Mouse (Mus musculus) cerebellum, adult 2 months (tissue): ENCODE data around the gene Tsc22d3. TPM values are rescaled to one million over a fixed set of nuclear protein-coding genes. Genes with fewer than 3 reads are reported as not detected.

Experiments used
- DNase-seq, 2 experiments: peaks; one replicate each; pipeline ENCODE4 v3.0.0; 2021
- H3K27ac ChIP-seq: fragments of 200-500 bp; 2 replicates; pipeline ENCODE4 v1.5.1; 2012; ENCODE audit warnings: low read length, control low read depth, inconsistent platforms; ENCODE audit not compliant: insufficient read depth
- H3K27me3 ChIP-seq: fragments of 200-500 bp; 2 replicates; pipeline ENCODE4 v1.6.1; 2012; ENCODE audit warnings: inconsistent platforms, mild to moderate bottlenecking, low read length, moderate library complexity; ENCODE audit not compliant: control insufficient read depth, insufficient read depth
- H3K4me1 ChIP-seq: fragments of 200-500 bp; 2 replicates; pipeline ENCODE4 v1.6.1; 2011; ENCODE audit warnings: low read length; ENCODE audit not compliant: control insufficient read depth, insufficient read depth
- H3K4me3 ChIP-seq: fragments of 200-500 bp; replicated peaks from 2 replicates; pipeline ENCODE3; 2011; ENCODE audit warnings: mild to moderate bottlenecking, low read depth, low read length, control low read depth; ENCODE audit not compliant: insufficient read depth
- CTCF ChIP-seq: fragments of 200-500 bp; IDR thresholded peaks from 2 replicates; pipeline ENCODE4 v1.5.1; 2011; ENCODE audit warnings: low read depth, mild to moderate bottlenecking, control low read depth, low read length, moderate library complexity, borderline replicate concordance; ENCODE audit not compliant: insufficient read depth
- POLR2A ChIP-seq: fragments of 200-500 bp; IDR thresholded peaks from 2 replicates; pipeline ENCODE4 v1.6.1; 2011; ENCODE audit warnings: low read length, control low read depth, borderline replicate concordance; ENCODE audit not compliant: insufficient read depth
- WGBS: fragments of 180-500 bp; shearing (Covaris S2); methylation state at CpG from one replicate; pipeline ENCODE4 v1.1.7; 2018; 5-methylcytosine and 5-hydroxymethylcytosine counted together
- polyA plus RNA-seq: library from polyadenylated mRNA; depleted of rRNA; stranded (reverse); fragments of >200 nt; gene quantifications from 2 replicates; pipeline ENCODE4 v1.2.3, GENCODE M21; 2012

The Tsc22d3 gene
- polyA plus RNA-seq, 1 experiment: 168 TPM

DNA sequence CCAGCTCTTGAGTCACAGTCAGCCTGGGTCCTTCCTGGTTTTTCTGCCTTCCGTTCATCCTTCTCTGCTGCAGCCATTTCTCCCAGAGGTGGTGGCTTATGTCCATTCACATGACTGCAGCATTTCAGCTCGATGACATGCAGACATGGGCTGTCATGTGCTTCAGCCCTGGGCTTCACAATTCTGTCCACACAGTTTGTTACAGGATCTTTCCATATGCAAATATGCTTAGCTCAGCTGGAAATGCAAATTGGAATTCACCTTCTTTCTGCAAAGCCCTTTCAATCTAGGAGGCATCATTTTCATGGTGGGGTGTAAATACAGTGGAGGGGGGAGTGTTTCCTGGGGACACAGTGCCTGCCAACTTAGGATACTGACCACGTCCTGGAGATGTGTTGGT, 66.2 kb downstream of the Tsc22d3 start:
- Histone ChIP-seq H3K4me1 (no peaks in the 10 kb centered on the region), H3K27me3 (no peaks in the 10 kb centered on the region), H3K4me3 (no peak overlapping the region), H3K27ac (no peak overlapping the region)
- DNase-seq: no peak
- WGBS: 55% methylated on average over 3 of the region's 3 CpGs
- no peak for TF ChIP-seq CTCF
- TF ChIP-seq POLR2A: no peak

DNA sequence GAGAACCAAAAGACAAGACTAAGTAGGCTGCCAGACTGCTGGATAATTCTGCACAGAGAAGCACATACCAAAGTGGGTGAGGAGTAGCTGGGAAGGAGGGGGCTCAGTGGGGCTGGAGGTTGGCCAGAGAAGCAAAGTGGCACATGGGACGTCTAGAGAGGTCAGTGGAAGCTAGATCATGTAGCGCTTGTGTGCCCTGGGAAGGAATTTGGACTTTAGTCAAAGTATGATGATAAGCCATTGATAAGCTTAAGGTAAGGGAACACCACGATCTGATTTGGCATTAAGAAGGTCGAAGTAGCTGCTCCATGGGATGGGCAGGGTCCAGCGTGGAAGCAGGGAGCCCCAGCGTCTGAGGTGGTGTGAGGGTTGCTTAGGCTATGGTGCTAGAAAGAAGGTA, 68.1 kb downstream of the Tsc22d3 start:
- WGBS: 80% methylated on average over 6 of the region's 6 CpGs
- Histone ChIP-seq H3K4me1 (no peaks in the 10 kb centered on the region), H3K4me3 (no peak overlapping the region), H3K27ac (no peak overlapping the region), H3K27me3 (no peaks in the 10 kb centered on the region)
- DNase-seq: no peak
- TF ChIP-seq POLR2A (no peak), CTCF (no peak)

DNA sequence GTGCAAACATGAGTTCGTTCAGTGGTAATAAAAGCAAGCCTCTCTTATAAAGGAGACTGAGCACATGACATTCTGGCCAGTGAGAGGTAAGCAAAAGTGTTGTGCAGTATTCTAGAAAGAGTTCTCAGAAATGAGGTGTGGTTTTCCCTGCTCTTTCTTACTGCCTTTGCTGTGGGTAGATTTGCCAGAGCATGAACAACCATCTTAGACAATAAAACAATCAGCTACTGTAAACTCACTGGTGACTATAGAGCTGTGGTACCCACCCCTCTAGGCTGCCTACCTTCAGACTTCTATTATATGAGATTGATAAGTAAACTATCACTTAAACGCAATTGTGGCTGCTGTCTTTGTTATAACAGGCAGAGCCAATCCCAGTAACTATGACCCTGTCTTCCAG, 69.1 kb downstream of the Tsc22d3 start:
- no peak for TF ChIP-seq POLR2A
- TF ChIP-seq CTCF: no peak
- Histone ChIP-seq H3K4me1 (no peaks in the 10 kb centered on the region), H3K27me3 (no peaks in the 10 kb centered on the region), H3K4me3 (no peak overlapping the region), H3K27ac (no peak overlapping the region)
- no peak for DNase-seq
- 92% methylated on average over 2 of the region's 2 CpGs for WGBS

DNA sequence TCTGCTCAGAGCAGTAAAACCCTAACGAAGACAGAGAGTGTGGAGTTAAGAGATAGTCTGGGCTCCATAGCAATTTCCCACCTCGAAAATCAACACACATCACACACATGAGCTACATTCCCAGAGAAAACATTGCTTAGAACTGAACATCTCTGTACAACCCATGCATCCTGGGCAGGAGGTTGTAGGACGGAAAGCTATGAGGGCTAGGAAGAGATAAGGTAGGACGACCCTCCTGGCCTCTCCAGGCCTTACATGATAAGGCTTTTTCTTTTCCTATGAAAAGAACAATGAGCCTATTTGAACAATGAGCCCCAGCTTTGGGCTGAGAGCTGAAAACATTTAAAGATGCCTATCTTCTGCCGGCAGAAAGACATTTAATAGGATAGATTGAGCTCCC, 69.8 kb downstream of the Tsc22d3 start:
- no peaks in the 10 kb centered on the region for H3K4me1 ChIP-seq
- no peaks in the 10 kb centered on the region for H3K27me3 ChIP-seq
- DNase-seq: no peak
- TF ChIP-seq CTCF (no peak), POLR2A (no peak)
- H3K4me3 ChIP-seq: no peak overlapping the region
- 85% methylated on average over 5 of the region's 5 CpGs for WGBS
- no peak overlapping the region for H3K27ac ChIP-seq

DNA sequence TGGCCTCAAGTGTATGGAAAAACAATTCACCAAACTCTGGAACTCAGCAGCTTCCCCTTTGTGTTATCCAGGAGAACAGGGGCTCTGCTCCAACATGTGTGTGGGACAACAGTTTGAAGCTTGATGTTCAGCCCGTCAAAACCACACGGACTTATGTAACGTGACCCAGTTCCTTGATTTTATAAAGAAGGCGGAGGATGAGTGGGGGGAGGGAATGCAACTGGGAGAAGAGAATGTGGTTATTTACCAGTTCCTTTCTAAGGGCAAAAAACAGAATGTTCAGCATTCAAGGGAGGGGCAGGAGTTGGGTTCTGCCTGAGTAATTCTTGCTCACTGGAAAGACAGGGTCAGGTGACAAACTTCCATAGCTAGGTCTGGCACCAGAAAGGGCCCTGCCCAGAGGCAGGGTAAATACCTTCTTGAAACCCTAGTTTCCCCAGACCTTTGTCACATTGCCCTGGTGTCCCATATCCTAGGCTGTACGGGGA, 71.3 kb downstream of the Tsc22d3 start:
- no peak for TF ChIP-seq POLR2A
- no peak for TF ChIP-seq CTCF
- no peaks in the 10 kb centered on the region for H3K27me3 ChIP-seq
- H3K27ac ChIP-seq: no peak overlapping the region
- H3K4me3 ChIP-seq: no peak overlapping the region
- WGBS: 83% methylated on average over 5 of the region's 5 CpGs
- no peaks in the 10 kb centered on the region for H3K4me1 ChIP-seq
- no peak for DNase-seq

DNA sequence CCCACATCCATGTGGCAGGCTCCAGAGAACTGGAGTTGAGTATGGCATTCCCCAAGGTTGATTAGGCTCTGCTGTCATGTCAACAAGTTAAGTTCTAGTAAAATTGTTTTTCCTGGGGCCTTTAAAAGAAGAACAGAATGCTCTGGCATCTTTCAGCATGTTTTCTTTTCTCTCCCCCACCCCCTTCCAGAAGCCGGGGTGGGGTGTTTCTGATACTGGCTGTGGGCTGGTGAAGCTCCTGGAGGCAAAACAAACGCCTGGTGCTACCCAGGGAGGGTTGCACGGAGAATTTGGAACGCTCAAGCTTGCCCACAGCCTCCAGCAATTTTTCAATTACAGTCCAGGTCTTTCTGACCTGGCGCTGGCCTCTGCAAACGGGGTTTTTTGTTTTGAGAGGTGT, 73.2 kb downstream of the Tsc22d3 start:
- DNase-seq: no peak
- H3K4me3 ChIP-seq: no peak overlapping the region
- TF ChIP-seq CTCF (no peak), POLR2A (no peak)
- H3K4me1 ChIP-seq: no peaks in the 10 kb centered on the region
- H3K27ac ChIP-seq: no peak overlapping the region
- H3K27me3 ChIP-seq: no peaks in the 10 kb centered on the region
- WGBS: 55% methylated on average over 6 of the region's 6 CpGs

DNA sequence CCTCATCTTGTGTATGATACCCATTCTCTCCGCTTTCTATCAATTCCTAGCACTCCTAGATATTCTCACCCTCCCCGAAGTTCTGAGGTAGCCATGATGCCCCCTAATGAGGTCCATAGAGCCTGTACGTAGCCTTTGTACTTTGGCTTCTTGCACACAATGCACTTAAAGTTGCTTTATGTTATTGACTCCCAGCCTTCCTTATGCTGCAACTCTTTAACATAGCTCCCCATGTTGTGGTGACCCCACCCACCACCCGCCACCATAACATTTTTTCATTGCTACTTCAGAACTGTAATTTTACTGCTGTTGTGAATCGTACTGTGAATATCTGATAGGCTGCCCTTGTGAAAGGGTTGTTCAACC, 74.2 kb downstream of the Tsc22d3 start:
- no peak for DNase-seq
- no peak for TF ChIP-seq CTCF
- TF ChIP-seq POLR2A: no peak
- no peaks in the 10 kb centered on the region for H3K27me3 ChIP-seq
- WGBS: 95% methylated on average over 5 of the region's 5 CpGs
- no peak overlapping the region for H3K27ac ChIP-seq
- H3K4me1 ChIP-seq: no peaks in the 10 kb centered on the region
- H3K4me3 ChIP-seq: no peak overlapping the region

DNA sequence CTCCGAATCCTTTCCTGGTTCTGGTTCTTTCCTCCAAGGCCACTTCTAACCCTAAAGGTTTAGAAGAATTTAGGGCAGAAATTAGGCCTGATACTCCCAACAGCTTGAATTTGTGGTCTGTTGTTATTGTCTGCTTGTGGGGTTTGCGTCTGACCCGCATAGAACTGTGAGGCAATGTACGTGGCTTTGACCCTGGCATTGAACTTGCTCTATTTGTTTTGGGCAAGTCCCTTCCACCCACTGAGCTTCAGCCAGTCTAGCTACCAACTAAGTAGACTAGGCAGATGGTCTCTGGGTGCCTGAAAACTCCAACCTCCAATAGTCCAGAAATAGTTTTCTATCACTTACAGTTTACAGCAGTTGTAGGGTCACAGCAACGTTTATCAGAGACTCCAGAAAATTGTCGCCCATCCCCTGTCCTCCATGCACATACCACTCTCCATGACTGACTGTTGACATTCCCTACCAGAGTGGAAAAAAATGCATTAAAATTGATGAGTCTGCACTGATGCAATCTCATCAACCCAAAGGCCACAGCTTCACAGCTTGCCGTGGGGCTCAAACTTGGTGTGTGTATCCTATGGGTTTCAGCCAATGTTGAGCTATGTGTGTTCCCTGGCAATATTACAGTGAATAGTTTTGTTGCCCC, 74.7 kb downstream of the Tsc22d3 start:
- no peak overlapping the region for H3K27ac ChIP-seq
- no peak overlapping the region for H3K4me3 ChIP-seq
- DNase-seq: no peak
- TF ChIP-seq POLR2A (no peak), CTCF (no peak)
- no peaks in the 10 kb centered on the region for H3K4me1 ChIP-seq
- H3K27me3 ChIP-seq: no peaks in the 10 kb centered on the region
- 88% methylated on average over 7 of the region's 7 CpGs for WGBS

DNA sequence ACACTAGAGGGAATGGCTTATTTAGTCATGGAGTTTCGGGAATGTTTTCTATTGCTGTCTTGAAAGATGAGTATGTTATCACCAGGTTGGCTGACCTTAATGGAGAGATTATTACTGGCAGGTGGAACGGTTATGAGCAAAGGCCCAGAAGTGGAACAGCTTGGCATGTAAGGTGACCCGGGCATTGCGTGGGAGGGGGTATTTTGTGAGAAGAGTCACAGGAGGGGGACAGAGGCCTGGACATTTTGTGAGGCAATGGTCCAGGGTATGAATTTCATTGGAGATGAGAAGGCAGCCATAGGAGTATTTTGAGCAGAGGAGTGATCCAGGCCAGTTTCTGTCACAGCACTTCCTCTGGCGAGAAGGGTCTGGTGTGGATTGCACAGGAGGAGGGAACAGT, 76.2 kb downstream of the Tsc22d3 start:
- no peaks in the 10 kb centered on the region for H3K27me3 ChIP-seq
- H3K4me1 ChIP-seq: no peaks in the 10 kb centered on the region
- no peak overlapping the region for H3K27ac ChIP-seq
- DNase-seq: no peak
- no peak overlapping the region for H3K4me3 ChIP-seq
- WGBS: 84% methylated on average over 5 of the region's 5 CpGs
- no peak for TF ChIP-seq POLR2A
- TF ChIP-seq CTCF: no peak
